9 mouse cellular contexts compared by ENCODE assay signal in the genomic region with DNA sequence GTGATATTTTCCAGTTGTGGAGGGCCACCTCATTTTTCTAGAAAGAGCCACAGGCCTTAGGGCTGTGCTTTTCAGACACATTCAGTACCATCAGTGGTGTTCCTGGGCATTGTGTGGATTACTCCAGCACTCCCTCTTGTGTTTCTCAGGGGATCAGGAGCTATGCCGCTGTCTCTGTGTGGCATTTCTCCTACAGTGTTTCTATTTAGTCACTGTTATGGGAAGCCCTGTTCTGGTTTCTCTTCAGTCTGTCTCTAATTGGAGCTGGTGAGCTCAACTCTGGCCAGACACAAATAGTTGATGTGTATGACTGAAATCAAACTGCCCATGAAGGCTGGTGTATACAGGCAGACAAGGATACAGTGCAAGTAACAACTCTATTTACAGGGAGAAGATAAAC.
DNase-seq lines count a peak whose midpoint lies in the region; ATAC-seq and TF ChIP-seq lines count a peak whose summit lies in the region.
"Had no signal": no experiment of that assay in that cellular context is flagged by ENCODE, and none has a peak within 500 bp of the region (broad histone marks: within the 10 kb centered on the region; RNA-seq: fewer than 3 reads in every experiment).

No protein-coding gene starts in this region.

- no peaks in the 10 kb centered on the region for H3K4me1 ChIP-seq in kidney, adult 2 months (ENCODE audit: control insufficient read depth, insufficient read depth, low read length)
- H3K4me1 ChIP-seq in kidney, embryonic 15.5 days: no peaks in the 10 kb centered on the region
- H3K4me1 ChIP-seq: embryonic facial prominence, embryonic 13.5 days had no signal

- no peaks in the 10 kb centered on the region for H3K36me3 ChIP-seq in kidney, adult 2 months (ENCODE audit: control insufficient read depth, insufficient read depth, low read length)
- H3K36me3 ChIP-seq in kidney, embryonic 15.5 days: no peaks in the 10 kb centered on the region
- no peaks in the 10 kb centered on the region for H3K36me3 ChIP-seq in C2C12 (ENCODE audit: control insufficient read depth, insufficient read depth)
- H3K36me3 ChIP-seq: embryonic facial prominence, embryonic 13.5 days had no signal

- no peaks in the 10 kb centered on the region for H3K27me3 ChIP-seq in kidney, adult 2 months (replicated peaks; ENCODE audit: control insufficient read depth, insufficient read depth, low read length)
- H3K27me3 ChIP-seq in kidney, embryonic 15.5 days: no peaks in the 10 kb centered on the region
- no peaks in the 10 kb centered on the region for H3K27me3 ChIP-seq in C2C12 (ENCODE audit: control insufficient read depth, insufficient read depth, insufficient read length)
- H3K27me3 ChIP-seq: embryonic facial prominence, embryonic 13.5 days had no signal

- no peaks in the 10 kb centered on the region for H3K9me3 ChIP-seq in kidney, embryonic 15.5 days (replicated peaks)
- H3K9me3 ChIP-seq: embryonic facial prominence, embryonic 13.5 days had no signal

- H3K4me2 ChIP-seq in kidney, embryonic 15.5 days: no peak overlapping the region
- H3K4me2 ChIP-seq: embryonic facial prominence, embryonic 13.5 days had no signal

- DNase-seq in kidney, adult 2 months: peak; percentile 21
- DNase-seq in Muller cell, postnatal 12 days (ENCODE audit: inconsistent ontology term): peak; percentile 56
- peak; percentile 31 for DNase-seq in kidney, postnatal 10 days
- no peak for DNase-seq in testis, postnatal 14 days (ENCODE audit: low spot score)
- DNase-seq: thymus, postnatal 4 days had no signal

- H3ac ChIP-seq in C2C12 (ENCODE audit: control insufficient read depth, insufficient read length, low read depth): no peak overlapping the region

- H3K79me3 ChIP-seq in C2C12 (ENCODE audit: low read depth): no peaks in the 10 kb centered on the region

- TF ChIP-seq POLR2A in kidney, adult 2 months (IDR thresholded peaks at IDR 0.05; ENCODE audit: low read depth, low read length): no peak

- H3K27ac ChIP-seq in kidney, adult 2 months (ENCODE audit: insufficient read depth, low read depth, low read length): no peak overlapping the region
- no peak overlapping the region for H3K27ac ChIP-seq in kidney, embryonic 15.5 days
- H3K27ac ChIP-seq: embryonic facial prominence, embryonic 13.5 days had no signal

- 55% methylated on average over 1 of the region's 1 CpGs for WGBS in kidney, adult 2 months
- WGBS in kidney, embryonic 15.5 days: 46% methylated on average over 1 of the region's 1 CpGs

- H3K79me2 ChIP-seq in C2C12 (ENCODE audit: control insufficient read depth, insufficient read depth): no peaks in the 10 kb centered on the region

- ATAC-seq in kidney, embryonic 15.5 days (replicated peaks; ENCODE audit: low FRiP score): no peak; the same call in 1 of the 2 replicates
- no peak for ATAC-seq in erythroblast, adult 5-6 weeks (replicated peaks; ENCODE audit: low FRiP score, poor library complexity, severe bottlenecking)

- no peak overlapping the region for H3K9ac ChIP-seq in kidney, embryonic 15.5 days
- H3K9ac ChIP-seq: embryonic facial prominence, embryonic 13.5 days had no signal

- TF ChIP-seq CTCF in kidney, adult 2 months (conservative IDR thresholded peaks at IDR 0.05; ENCODE audit: insufficient read depth, insufficient read length, low read depth, low read length): peak; percentile 57
- peak; percentile 45 for TF ChIP-seq CTCF in C2C12 (IDR thresholded peaks at IDR 0.05; ENCODE audit: control insufficient read depth, insufficient read depth, insufficient read length)

- H3K4me3 ChIP-seq in kidney, adult 2 months (ENCODE audit: insufficient read depth, low read depth, low read length): no peak overlapping the region
- H3K4me3 ChIP-seq in kidney, embryonic 15.5 days (replicated peaks): no peak overlapping the region
- no peak overlapping the region for H3K4me3 ChIP-seq in C2C12 (ENCODE audit: insufficient read depth, poor library complexity, severe bottlenecking)
- H3K4me3 ChIP-seq: embryonic facial prominence, embryonic 13.5 days had no signal

TF ChIP-seq in C2C12, 6 proteins besides CTCF, POLR2A, EP300 and RAD21:
- no peak for TF ChIP-seq MAX (IDR thresholded peaks at IDR 0.05)
- TF ChIP-seq MYOG (IDR thresholded peaks at IDR 0.05; ENCODE audit: control insufficient read depth, extremely low read depth, insufficient read length): no peak
- no peak for TF ChIP-seq USF1 (IDR thresholded peaks at IDR 0.05; ENCODE audit: low read depth)
- TF ChIP-seq MYOD1 (IDR thresholded peaks at IDR 0.05; ENCODE audit: control insufficient read depth, insufficient read length, low read depth): no peak
- no peak for TF ChIP-seq FOSL1 (IDR thresholded peaks at IDR 0.05; ENCODE audit: insufficient read depth, low read length, poor library complexity, severe bottlenecking)
- no peak for TF ChIP-seq CEBPB (IDR thresholded peaks at IDR 0.05; ENCODE audit: low read depth)
